Mouse (Mus musculus): Measurements from ENCODE around the gene Cyb5r3. TPM values are rescaled to one million over a fixed set of nuclear protein-coding genes. Genes with fewer than 3 reads are reported as not detected.

The Cyb5r3 gene
- polyA plus RNA-seq, 1 experiment from 2014 or later: 121 TPM

DNA sequence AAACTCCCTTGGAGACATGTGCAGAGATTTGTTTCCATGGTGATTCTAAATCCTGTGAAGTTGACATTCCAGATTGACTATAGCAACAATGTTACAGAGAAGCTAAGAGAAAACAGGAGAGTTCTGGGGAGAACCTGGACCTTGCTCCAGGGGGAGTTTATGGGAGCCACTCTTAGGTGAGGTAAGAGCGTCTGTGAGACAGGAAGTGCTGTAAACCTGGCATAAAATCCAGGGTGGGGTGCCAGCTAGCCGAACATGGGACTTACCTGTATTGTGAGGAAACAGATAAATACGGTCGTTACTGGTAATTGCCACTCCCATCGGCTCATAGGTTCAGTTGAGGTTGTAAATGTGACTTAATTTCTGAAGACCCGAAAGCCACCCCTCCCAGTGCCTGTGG is 66.0 kb downstream of the Cyb5r3 start:
- no peaks in the 10 kb centered on the region for H3K36me3 ChIP-seq (ENCODE audit: control insufficient read depth, insufficient read depth, low read length)
- H3K27me3 ChIP-seq (ENCODE audit: control insufficient read depth, insufficient read depth, low read depth, low read length): no peaks in the 10 kb centered on the region
- H3K9ac ChIP-seq (ENCODE audit: low read depth, low read length): no peak overlapping the region
- no peak overlapping the region for H3K4me2 ChIP-seq (ENCODE audit: low read length)
- H3K9me3 ChIP-seq (replicated peaks; ENCODE audit: control insufficient read depth, low read length, poor library complexity, severe bottlenecking): no peaks in the 10 kb centered on the region
- WGBS: 87% methylated on average over 6 of the region's 6 CpGs
- H3K4me3 ChIP-seq (ENCODE audit: low read depth, low read length): no peak overlapping the region
- H3K27ac ChIP-seq (ENCODE audit: low read length): no peak overlapping the region
- no peak for ATAC-seq
- no peaks in the 10 kb centered on the region for H3K4me1 ChIP-seq (ENCODE audit: control insufficient read depth, insufficient read depth, low read length)

Other genes with a start within 250 kb of the Cyb5r3 start
- 13.0 and 13.6 TPM in 2 replicates for gene Tcf20, start 184.7 kb downstream of the Cyb5r3 start, polyA plus RNA-seq (2015; fragmentation: Nextera tagmentation; extraction: Ambion mirVana)
- 2.6 and 3.0 TPM in 2 replicates for gene Nfam1, start 139.3 kb downstream of the Cyb5r3 start, polyA plus RNA-seq (2015; fragmentation: Nextera tagmentation; extraction: Ambion mirVana)
- gene Serhl, start 83.1 kb downstream of the Cyb5r3 start, polyA plus RNA-seq (2015; fragmentation: Nextera tagmentation; extraction: Ambion mirVana): 29.6 and 29.7 TPM in 2 replicates
- 90.6 and 93.0 TPM in 2 replicates for gene Rrp7a, start 49.8 kb downstream of the Cyb5r3 start, polyA plus RNA-seq (2015; fragmentation: Nextera tagmentation; extraction: Ambion mirVana)
- gene Poldip3, start 23.2 kb downstream of the Cyb5r3 start, polyA plus RNA-seq (2015; fragmentation: Nextera tagmentation; extraction: Ambion mirVana): 140 and 145 TPM in 2 replicates
- gene A4galt, start 79.2 kb upstream of the Cyb5r3 start, polyA plus RNA-seq (2015; fragmentation: Nextera tagmentation; extraction: Ambion mirVana): 2.4 and 2.6 TPM in 2 replicates
- gene Arfgap3, start 177.7 kb upstream of the Cyb5r3 start, polyA plus RNA-seq (2015; fragmentation: Nextera tagmentation; extraction: Ambion mirVana): 45.1 and 45.6 TPM in 2 replicates

Measured in midbrain, embryonic 16.5 days (tissue).